Mouse (Mus musculus) adrenal gland, postnatal 36 days (tissue): ENCODE results near the gene Taar7a. TPM values are rescaled to one million over a fixed set of nuclear protein-coding genes. Genes with fewer than 3 reads are reported as not detected.

Source experiments
- DNase-seq, 2 experiments: peaks; one replicate each; pipeline ENCODE4 v3.0.0; 2021; ENCODE audit warnings: mixed read lengths in 1 of 2
- total RNA-seq, 2 experiments: library from RNA; stranded (reverse); gene quantifications; 2 replicates each; pipeline ENCODE4 v1.2.3; 2021

Gene Taar7a
- total RNA-seq, 2 experiments from 2014 or later = not detected

DNA sequence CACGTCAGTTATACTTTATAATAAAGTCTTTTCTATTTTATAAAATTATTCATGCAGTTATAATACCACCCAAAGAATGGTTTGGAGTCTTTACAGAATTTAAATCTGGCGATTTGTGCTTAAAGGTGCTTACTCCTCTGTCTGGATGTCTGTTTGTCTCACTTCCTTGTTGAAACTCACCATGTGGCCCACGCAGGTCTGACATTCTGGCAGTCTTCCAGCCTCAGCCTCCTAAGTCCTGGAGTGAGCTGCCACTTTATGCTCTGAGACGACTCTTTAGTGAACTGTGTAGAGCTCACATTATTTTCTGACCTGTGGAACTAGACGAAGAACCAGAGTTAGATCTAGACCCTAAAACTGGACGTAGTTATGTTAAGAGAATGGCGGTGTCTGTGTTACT lies 45.3 kb downstream of the Taar7a start:
- DNase-seq = no peak

DNA sequence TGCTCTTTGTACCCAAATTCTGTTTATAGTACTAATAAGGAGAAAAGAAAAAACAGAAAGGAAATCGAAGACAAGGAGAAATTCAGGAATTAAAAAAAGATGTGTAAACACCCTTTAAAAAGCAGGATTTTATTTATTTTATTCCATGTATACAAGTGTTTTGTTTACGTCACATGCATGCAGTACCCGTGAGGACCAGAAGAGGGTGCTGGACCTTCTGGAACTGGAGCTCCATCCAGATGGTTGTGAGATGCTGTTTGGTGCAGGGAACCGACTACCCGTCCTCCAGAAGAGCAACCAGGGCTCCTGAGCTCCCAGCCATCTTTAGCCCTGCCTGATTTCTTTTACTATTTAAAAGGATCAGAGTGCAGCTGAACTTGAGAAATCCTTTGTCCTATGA lies 50.8 kb downstream of the Taar7a start:
- no peak for DNase-seq

Other genes starting within 250 kb of the Taar7a start
- 100 to 1,000 TPM; 451 to 467 TPM for gene Rps12, start 206.2 kb downstream of the Taar7a start, total RNA-seq
- gene Slc18b1, start 196.5 kb downstream of the Taar7a start, total RNA-seq = 10 to 100 TPM; 29.5 to 33.6 TPM
- 10 to 100 TPM in 1 of 2 experiments, 1 to 10 TPM in 1; 8.5 to 77.2 TPM for gene Vnn3, start 142.0 kb downstream of the Taar7a start, total RNA-seq
- gene Vnn1, start 98.8 kb downstream of the Taar7a start, total RNA-seq = 10 to 100 TPM; 18.8 to 60.6 TPM
- gene Taar1, start 73.1 kb downstream of the Taar7a start, total RNA-seq = not detected
- not detected for gene Taar2, start 54.9 kb downstream of the Taar7a start, total RNA-seq
- gene Taar3, start 43.9 kb downstream of the Taar7a start, total RNA-seq = not detected
- not detected for gene Taar4, start 33.0 kb downstream of the Taar7a start, total RNA-seq
- gene Taar5, start 22.8 kb downstream of the Taar7a start, total RNA-seq = not detected
- not detected for gene Taar6, start 7.8 kb downstream of the Taar7a start, total RNA-seq
- gene Taar7b, start 6.5 kb upstream of the Taar7a start, total RNA-seq = not detected
- not detected for gene Taar7d, start 33.7 kb upstream of the Taar7a start, total RNA-seq
- not detected for gene Taar7e, start 44.1 kb upstream of the Taar7a start, total RNA-seq
- gene Taar7f, start 56.0 kb upstream of the Taar7a start, total RNA-seq = not detected
- gene Taar8a, start 83.0 kb upstream of the Taar7a start, total RNA-seq = not detected
- not detected for gene Taar8b, start 98.8 kb upstream of the Taar7a start, total RNA-seq
- not detected for gene Taar8c, start 108.4 kb upstream of the Taar7a start, total RNA-seq
- gene Taar9, start 116.1 kb upstream of the Taar7a start, total RNA-seq = not detected
- 100 to 1,000 TPM; 135 to 202 TPM for gene Stx7, start 155.8 kb upstream of the Taar7a start, total RNA-seq
- gene Moxd1, start 230.0 kb upstream of the Taar7a start, total RNA-seq = under 1 TPM; 0.10 to 0.36 TPM